Mouse (Mus musculus): ENCODE results near the gene Rnh1. TPM values are rescaled to one million over a fixed set of nuclear protein-coding genes. Genes with fewer than 3 reads are reported as not detected.

The Rnh1 gene
- polyA plus RNA-seq, 1 experiment from 2014 or later: 153 TPM

DNA sequence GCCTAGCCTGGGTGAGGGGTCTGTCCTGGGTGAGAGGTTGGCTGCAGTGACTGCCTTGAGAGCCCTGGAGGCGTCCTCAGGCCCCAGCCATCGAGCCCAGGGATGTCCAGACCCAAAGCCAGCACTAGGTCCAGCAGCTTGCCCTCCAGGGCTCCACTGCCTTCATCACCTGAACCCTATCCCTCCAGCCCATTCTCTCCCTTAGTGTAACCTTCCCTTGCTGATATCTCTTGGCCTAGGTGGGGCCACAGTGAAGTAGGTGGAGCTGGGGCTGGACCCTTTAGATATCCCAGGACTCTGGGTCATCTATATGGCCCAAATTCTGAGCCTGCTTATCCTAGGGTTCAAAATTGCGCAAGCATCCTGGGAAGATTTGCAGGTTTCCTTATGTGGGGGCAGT lies 36.9 kb upstream of the Rnh1 start:
- ATAC-seq (ENCODE audit: low read depth): no peak
- no peaks in the 10 kb centered on the region for H3K36me3 ChIP-seq (ENCODE audit: control insufficient read depth, insufficient read depth, low read length)
- 53% methylated on average over 3 of the region's 3 CpGs for WGBS
- no peak overlapping the region for H3K9ac ChIP-seq (ENCODE audit: low read length)
- H3K9me3 ChIP-seq (ENCODE audit: control insufficient read depth, low read length): no peaks in the 10 kb centered on the region
- no peak overlapping the region for H3K27ac ChIP-seq (ENCODE audit: low read length)
- no peak overlapping the region for H3K4me3 ChIP-seq (ENCODE audit: low read length)
- no peak overlapping the region for H3K4me2 ChIP-seq (ENCODE audit: low read depth, low read length)
- no peaks in the 10 kb centered on the region for H3K27me3 ChIP-seq (ENCODE audit: control insufficient read depth, insufficient read depth, low read depth, low read length)
- peaks cover 5% of the 10 kb centered on the region; the same call in 1 of the 2 replicates for H3K4me1 ChIP-seq (replicated peaks; ENCODE audit: control insufficient read depth, insufficient read depth, low read length)

DNA sequence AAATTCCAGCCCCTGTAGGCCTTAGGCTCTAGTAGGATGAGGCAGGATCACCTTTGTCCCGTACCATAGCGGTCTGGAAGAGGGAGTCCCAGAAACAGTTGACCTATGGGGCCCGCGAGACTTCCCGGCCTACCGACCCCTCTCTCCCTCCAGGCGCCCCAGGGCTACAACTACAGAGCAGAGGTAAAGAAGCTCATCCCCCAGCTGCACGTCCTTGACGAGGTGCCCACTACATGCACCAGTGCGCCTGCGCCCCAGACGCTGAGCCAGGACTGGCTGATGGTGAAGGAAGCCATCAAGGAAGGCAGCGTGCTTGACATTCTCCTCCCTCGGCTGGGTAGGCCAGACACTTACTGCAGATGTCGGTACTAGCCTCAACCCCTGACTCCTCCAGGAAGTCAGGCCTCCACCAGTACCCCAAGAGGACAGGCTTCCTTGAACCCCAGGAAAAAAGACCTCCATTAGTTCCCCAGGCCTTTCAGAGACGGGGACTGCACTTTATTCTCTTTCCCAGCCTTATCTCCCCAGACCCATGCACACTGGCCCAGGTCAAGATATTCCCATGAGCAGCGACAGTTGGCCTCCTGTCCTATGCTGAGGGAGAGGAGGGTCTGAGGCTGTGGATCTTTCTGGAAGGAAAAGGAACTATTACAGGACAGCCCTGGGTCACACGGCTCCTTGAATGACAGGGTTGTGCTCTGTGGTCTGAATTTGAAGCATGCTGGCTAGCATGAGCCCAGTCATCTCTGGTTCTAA lies 33.7 kb upstream of the Rnh1 start:
- H3K4me3 ChIP-seq (ENCODE audit: low read length): no peak overlapping the region
- H3K36me3 ChIP-seq (ENCODE audit: control insufficient read depth, insufficient read depth, low read length): no peaks in the 10 kb centered on the region
- no peak overlapping the region for H3K9ac ChIP-seq (ENCODE audit: low read length)
- no peak overlapping the region for H3K4me2 ChIP-seq (ENCODE audit: low read depth, low read length)
- no peaks in the 10 kb centered on the region for H3K9me3 ChIP-seq (ENCODE audit: control insufficient read depth, low read length)
- no peak overlapping the region for H3K27ac ChIP-seq (ENCODE audit: low read length)
- WGBS: 88% methylated on average over 18 of the region's 18 CpGs
- H3K27me3 ChIP-seq (ENCODE audit: control insufficient read depth, insufficient read depth, low read depth, low read length): no peaks in the 10 kb centered on the region
- ATAC-seq (ENCODE audit: low read depth): no peak
- H3K4me1 ChIP-seq (replicated peaks; ENCODE audit: control insufficient read depth, insufficient read depth, low read length): no peaks in the 10 kb centered on the region

DNA sequence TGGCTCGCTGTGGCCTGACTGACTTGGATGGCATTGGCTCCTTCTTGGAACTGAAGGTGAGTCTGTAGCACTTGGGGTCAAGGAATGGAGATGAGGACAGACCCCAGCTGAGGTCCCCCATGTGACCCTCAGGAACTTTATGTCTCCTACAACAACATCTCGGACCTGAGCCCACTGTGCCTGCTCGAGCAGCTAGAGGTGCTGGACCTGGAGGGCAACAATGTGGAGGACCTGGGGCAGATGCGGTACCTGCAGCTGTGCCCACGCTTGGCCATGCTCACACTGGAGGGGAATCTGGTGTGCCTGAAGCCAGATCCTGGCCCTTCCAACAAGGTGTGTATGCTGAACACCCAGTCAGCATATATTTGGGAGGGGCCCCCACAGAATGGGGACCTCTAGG lies 32.8 kb upstream of the Rnh1 start:
- WGBS: 86% methylated on average over 5 of the region's 5 CpGs

DNA sequence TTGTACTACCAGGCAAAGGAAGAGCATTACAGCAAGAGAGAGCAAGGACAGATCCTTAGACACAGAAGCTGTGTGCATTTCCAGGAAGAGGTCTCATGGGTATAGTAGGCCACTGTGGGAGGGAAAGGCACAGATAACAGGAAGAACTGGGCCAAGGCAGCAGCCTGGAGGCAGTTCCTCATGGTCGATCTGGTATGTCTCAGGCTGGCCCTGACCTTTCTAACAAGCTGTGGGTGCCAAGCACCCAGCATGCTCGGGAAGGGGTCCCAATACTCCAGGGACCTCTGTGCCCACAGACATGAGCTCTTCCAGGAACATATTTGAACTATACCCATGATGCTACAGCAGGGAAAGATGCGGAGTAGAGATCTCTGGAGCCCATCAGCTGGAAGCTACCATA lies 31.9 kb upstream of the Rnh1 start:
- H3K27ac ChIP-seq (ENCODE audit: low read length): no peak overlapping the region
- no peak overlapping the region for H3K4me2 ChIP-seq (ENCODE audit: low read depth, low read length)
- H3K4me1 ChIP-seq (replicated peaks; ENCODE audit: control insufficient read depth, insufficient read depth, low read length): no peaks in the 10 kb centered on the region
- H3K4me3 ChIP-seq (ENCODE audit: low read length): no peak overlapping the region
- H3K9me3 ChIP-seq (ENCODE audit: control insufficient read depth, low read length): no peaks in the 10 kb centered on the region
- no peak for ATAC-seq (ENCODE audit: low read depth)
- 57% methylated on average over 3 of the region's 3 CpGs for WGBS
- no peaks in the 10 kb centered on the region for H3K36me3 ChIP-seq (ENCODE audit: control insufficient read depth, insufficient read depth, low read length)
- H3K27me3 ChIP-seq (ENCODE audit: control insufficient read depth, insufficient read depth, low read depth, low read length): no peaks in the 10 kb centered on the region
- H3K9ac ChIP-seq (ENCODE audit: low read length): no peak overlapping the region

More for the DNA sequence above, 32.8 kb upstream of the Rnh1 start:
- Histone ChIP-seq H3K4me3 (ENCODE audit: low read length) (no peak overlapping the region), H3K9me3 (ENCODE audit: control insufficient read depth, low read length) (no peaks in the 10 kb centered on the region), H3K9ac (ENCODE audit: low read length) (no peak overlapping the region), H3K4me2 (ENCODE audit: low read depth, low read length) (no peak overlapping the region), H3K27me3 (ENCODE audit: control insufficient read depth, insufficient read depth, low read depth, low read length) (no peaks in the 10 kb centered on the region), H3K27ac (ENCODE audit: low read length) (no peak overlapping the region), H3K36me3 (ENCODE audit: control insufficient read depth, insufficient read depth, low read length) (no peaks in the 10 kb centered on the region), H3K4me1 (replicated peaks; ENCODE audit: control insufficient read depth, insufficient read depth, low read length) (no peaks in the 10 kb centered on the region)
- no peak for ATAC-seq (ENCODE audit: low read depth)

DNA sequence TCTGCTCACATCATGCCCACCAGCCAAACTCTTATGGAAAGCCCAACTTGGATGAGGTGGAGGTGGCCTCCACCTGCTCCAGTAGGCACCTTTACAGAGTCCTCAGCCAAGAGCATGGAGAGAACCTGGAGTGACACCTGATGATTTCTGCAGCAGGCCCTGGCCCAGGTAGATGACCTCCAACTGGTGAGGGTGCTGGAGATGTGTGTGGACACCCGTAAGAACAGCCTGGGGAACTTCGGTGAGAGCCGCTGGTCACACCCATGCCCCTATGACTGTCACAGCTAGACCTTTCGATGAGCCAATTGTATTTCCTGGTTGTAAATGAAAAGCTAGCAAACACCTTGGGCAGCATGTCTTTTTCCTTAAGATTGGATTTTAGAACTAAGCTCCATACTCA lies 25.5 kb upstream of the Rnh1 start:
- Histone ChIP-seq H3K36me3 (ENCODE audit: control insufficient read depth, insufficient read depth, low read length) (no peaks in the 10 kb centered on the region), H3K4me2 (ENCODE audit: low read depth, low read length) (no peak overlapping the region), H3K27me3 (ENCODE audit: control insufficient read depth, insufficient read depth, low read depth, low read length) (peaks cover 4% of the 10 kb centered on the region; the same call in 1 of the 2 replicates), H3K4me3 (ENCODE audit: low read length) (no peak overlapping the region), H3K4me1 (replicated peaks; ENCODE audit: control insufficient read depth, insufficient read depth, low read length) (peaks cover 3% of the 10 kb centered on the region), H3K27ac (ENCODE audit: low read length) (no peak overlapping the region), H3K9ac (ENCODE audit: low read length) (no peak overlapping the region), H3K9me3 (ENCODE audit: control insufficient read depth, low read length) (no peaks in the 10 kb centered on the region)
- no peak for ATAC-seq (ENCODE audit: low read depth)
- 89% methylated on average over 4 of the region's 4 CpGs for WGBS

DNA sequence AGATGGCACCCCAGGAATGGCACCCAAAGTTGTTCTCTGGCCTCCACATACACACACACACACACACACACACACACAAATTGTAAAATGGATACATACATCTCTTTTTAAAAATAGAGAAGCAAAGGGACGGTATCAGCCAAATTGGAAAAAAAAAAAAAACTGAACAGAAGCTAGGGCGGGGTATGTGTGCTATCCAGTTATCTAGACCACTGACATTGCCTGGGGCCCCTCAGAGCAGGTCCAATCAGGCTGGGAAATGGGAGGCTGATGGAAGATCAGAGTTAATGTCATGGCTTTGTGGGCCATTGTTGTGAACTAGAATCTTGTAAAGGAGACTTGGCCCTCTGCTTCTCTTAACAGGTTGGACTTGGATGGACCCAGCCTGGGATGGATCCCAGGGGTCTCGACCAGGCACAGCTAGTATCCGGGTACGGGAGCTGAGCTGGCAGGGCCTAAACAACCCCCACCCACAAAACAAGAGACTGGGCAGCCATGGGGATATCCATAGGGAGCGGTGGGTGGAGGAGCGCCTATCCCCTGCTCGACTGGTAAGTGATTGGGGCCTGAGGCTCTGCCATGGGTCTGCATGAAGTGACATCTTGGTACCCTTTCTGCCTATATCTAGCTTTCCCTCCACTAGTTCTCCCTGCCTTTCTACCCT lies 24.1 kb upstream of the Rnh1 start:
- peaks cover 4% of the 10 kb centered on the region; the same call in 1 of the 2 replicates for H3K27me3 ChIP-seq (ENCODE audit: control insufficient read depth, insufficient read depth, low read depth, low read length)
- 87% methylated on average over 8 of the region's 8 CpGs for WGBS

DNA sequence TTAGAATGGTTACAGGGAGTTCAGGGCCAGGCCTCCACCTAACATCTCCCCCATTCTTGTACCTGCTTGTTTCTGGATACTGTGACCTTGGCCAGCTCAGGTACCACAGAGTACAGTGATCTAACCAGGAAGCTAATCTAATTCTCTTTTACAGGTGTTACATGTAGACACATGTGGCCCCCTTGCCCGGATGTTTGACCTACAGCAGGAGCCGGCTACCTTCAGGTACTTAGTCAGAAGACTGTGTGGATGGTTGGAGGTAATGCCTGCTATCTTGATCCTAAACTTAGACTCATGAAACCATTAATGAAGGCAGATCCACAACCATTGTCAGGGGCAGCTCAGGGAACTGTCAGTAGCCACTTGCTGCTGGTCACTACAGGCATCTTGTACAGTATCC lies 23.1 kb upstream of the Rnh1 start:
- Histone ChIP-seq H3K27me3 (ENCODE audit: control insufficient read depth, insufficient read depth, low read depth, low read length) (peaks cover 4% of the 10 kb centered on the region; the same call in 1 of the 2 replicates), H3K36me3 (ENCODE audit: control insufficient read depth, insufficient read depth, low read length) (peaks cover 16% of the 10 kb centered on the region), H3K27ac (ENCODE audit: low read length) (no peak overlapping the region), H3K9ac (ENCODE audit: low read length) (no peak overlapping the region), H3K4me2 (ENCODE audit: low read depth, low read length) (no peak overlapping the region), H3K4me3 (ENCODE audit: low read length) (no peak overlapping the region), H3K4me1 (replicated peaks; ENCODE audit: control insufficient read depth, insufficient read depth, low read length) (peaks cover 19% of the 10 kb centered on the region), H3K9me3 (ENCODE audit: control insufficient read depth, low read length) (no peaks in the 10 kb centered on the region)
- 88% methylated on average over 2 of the region's 2 CpGs for WGBS
- no peak for ATAC-seq (ENCODE audit: low read depth)

More for the DNA sequence above, 24.1 kb upstream of the Rnh1 start:
- H3K4me1 ChIP-seq (replicated peaks; ENCODE audit: control insufficient read depth, insufficient read depth, low read length): peaks cover 17% of the 10 kb centered on the region
- H3K4me3 ChIP-seq (ENCODE audit: low read length): no peak overlapping the region
- H3K4me2 ChIP-seq (ENCODE audit: low read depth, low read length): no peak overlapping the region
- no peak overlapping the region for H3K9ac ChIP-seq (ENCODE audit: low read length)
- H3K27ac ChIP-seq (ENCODE audit: low read length): no peak overlapping the region
- H3K9me3 ChIP-seq (ENCODE audit: control insufficient read depth, low read length): no peaks in the 10 kb centered on the region
- peaks cover 6% of the 10 kb centered on the region for H3K36me3 ChIP-seq (ENCODE audit: control insufficient read depth, insufficient read depth, low read length)
- no peak for ATAC-seq (ENCODE audit: low read depth)

DNA sequence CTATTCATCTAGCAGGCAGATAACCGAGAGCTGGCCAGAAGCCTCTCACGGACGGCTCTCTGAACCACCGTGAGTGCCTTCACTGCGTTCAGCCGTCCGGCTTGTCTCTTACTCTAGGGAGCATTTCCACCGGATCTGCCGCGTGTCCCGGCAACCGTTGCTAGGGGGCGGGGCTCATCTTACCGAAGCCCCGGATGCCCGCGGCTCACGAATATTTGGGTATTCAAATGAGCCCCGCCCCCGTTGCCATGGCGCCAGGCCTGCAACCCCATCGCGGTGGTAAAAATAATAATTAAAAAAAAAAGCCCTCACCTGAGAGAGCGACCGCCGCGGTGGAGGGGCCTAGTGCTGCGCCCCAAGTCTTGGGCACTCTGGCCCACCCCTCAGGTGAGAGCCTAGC lies 22.2 kb upstream of the Rnh1 start:
- H3K36me3 ChIP-seq (ENCODE audit: control insufficient read depth, insufficient read depth, low read length): peaks cover 25% of the 10 kb centered on the region
- peak overlapping the region; percentile 63 for H3K9ac ChIP-seq (ENCODE audit: low read length)
- H3K27me3 ChIP-seq (ENCODE audit: control insufficient read depth, insufficient read depth, low read depth, low read length): peaks cover 4% of the 10 kb centered on the region; the same call in 1 of the 2 replicates
- 0% methylated on average over 28 of the region's 28 CpGs for WGBS
- peaks cover 19% of the 10 kb centered on the region for H3K4me1 ChIP-seq (replicated peaks; ENCODE audit: control insufficient read depth, insufficient read depth, low read length)
- H3K27ac ChIP-seq (ENCODE audit: low read length): peak overlapping the region; percentile 68
- peak overlapping the region; percentile 94 for H3K4me3 ChIP-seq (ENCODE audit: low read length)
- ATAC-seq (ENCODE audit: low read depth): peak; percentile 6; the same call in 1 of the 2 replicates
- H3K4me2 ChIP-seq (ENCODE audit: low read depth, low read length): peak overlapping the region; percentile 96
- H3K9me3 ChIP-seq (ENCODE audit: control insufficient read depth, low read length): no peaks in the 10 kb centered on the region

DNA sequence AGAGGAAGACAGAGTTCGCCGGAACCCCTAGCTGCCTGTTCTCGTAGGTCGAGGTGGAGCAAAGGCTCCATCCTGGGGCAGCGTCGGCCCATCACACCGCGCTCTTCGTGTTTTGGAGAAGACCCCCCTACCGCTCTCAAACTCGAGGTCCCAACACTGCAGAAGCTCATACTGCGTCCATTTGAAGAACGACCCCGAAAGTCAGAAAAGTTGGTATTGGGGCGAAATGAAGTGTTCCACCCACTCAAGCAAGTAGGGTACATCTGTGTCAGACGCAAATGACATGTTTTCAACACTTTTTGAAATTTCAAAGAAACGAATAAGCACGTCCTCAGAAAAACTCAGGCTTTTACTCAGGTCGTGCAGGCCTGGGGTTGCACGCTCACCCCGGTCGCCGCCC lies 21.8 kb upstream of the Rnh1 start:
- H3K4me2 ChIP-seq (ENCODE audit: low read depth, low read length): peak overlapping the region; percentile 96
- WGBS: 0% methylated on average over 23 of the region's 23 CpGs
- peaks cover 19% of the 10 kb centered on the region for H3K4me1 ChIP-seq (replicated peaks; ENCODE audit: control insufficient read depth, insufficient read depth, low read length)
- no peak for ATAC-seq (ENCODE audit: low read depth)
- H3K9me3 ChIP-seq (ENCODE audit: control insufficient read depth, low read length): no peaks in the 10 kb centered on the region
- peak overlapping the region; percentile 94 for H3K4me3 ChIP-seq (ENCODE audit: low read length)
- H3K27ac ChIP-seq (ENCODE audit: low read length): peak overlapping the region; percentile 68
- peak overlapping the region; percentile 63 for H3K9ac ChIP-seq (ENCODE audit: low read length)
- H3K27me3 ChIP-seq (ENCODE audit: control insufficient read depth, insufficient read depth, low read depth, low read length): peaks cover 4% of the 10 kb centered on the region; the same call in 1 of the 2 replicates
- H3K36me3 ChIP-seq (ENCODE audit: control insufficient read depth, insufficient read depth, low read length): peaks cover 29% of the 10 kb centered on the region

All from lung, embryonic 16.5 days (tissue).